Mouse (Mus musculus) cerebellum, adult 9-11 months (tissue): ENCODE measurements around the gene Bend3.
A peak's percentile ranks its signal among the peaks of the same experiment; 100 is the strongest.
"Not testable (repeated sequence)": the region's sequence is repeated elsewhere in the genome, so short reads cannot be mapped to it uniquely, and the experiment has no call there.

Experiments used
- DNase-seq: peaks from one replicate; pipeline ENCODE4 v3.0.0; 2022

Gene Bend3

GRCm38 (mm10) chr10:43480227-43480849 lies 1.7 kb downstream of the Bend3 start:
- DNase-seq, result no peak

GRCm38 (mm10) chr10:43481179-43481578 lies 2.5 kb downstream of the Bend3 start:
- DNase-seq, result no peak

GRCm38 (mm10) chr10:43482021-43482420 lies 3.4 kb downstream of the Bend3 start:
- DNase-seq, result no peak

- DNase-seq, result no peak
These were observed 4.9 kb downstream of the Bend3 start for GRCm38 (mm10) chr10:43483426-43483995.

GRCm38 (mm10) chr10:43485751-43486268 lies 7.2 kb downstream of the Bend3 start:
- no peak for DNase-seq

GRCm38 (mm10) chr10:43487441-43488010 lies 8.9 kb downstream of the Bend3 start:
- no peak for DNase-seq

- no peak for DNase-seq
These were observed 9.6 kb downstream of the Bend3 start for GRCm38 (mm10) chr10:43488258-43488657.

- DNase-seq, result no peak
These were observed 10.5 kb downstream of the Bend3 start for GRCm38 (mm10) chr10:43489139-43489538.

- no peak for DNase-seq
These were observed 10.9 kb downstream of the Bend3 start for GRCm38 (mm10) chr10:43489550-43489949.

GRCm38 (mm10) chr10:43490034-43490433 lies 11.4 kb downstream of the Bend3 start:
- no peak for DNase-seq

- no peak for DNase-seq
These were observed 12.2 kb downstream of the Bend3 start for GRCm38 (mm10) chr10:43490846-43491245.

GRCm38 (mm10) chr10:43502599-43502998 lies 24.0 kb downstream of the Bend3 start:
- DNase-seq, result peak; percentile 69

GRCm38 (mm10) chr10:43504291-43504690 lies 25.7 kb downstream of the Bend3 start:
- no peak for DNase-seq

GRCm38 (mm10) chr10:43507051-43507450 lies 28.4 kb downstream of the Bend3 start:
- no peak for DNase-seq

GRCm38 (mm10) chr10:43509228-43509627 lies 30.6 kb downstream of the Bend3 start:
- no peak for DNase-seq

GRCm38 (mm10) chr10:43512976-43513375 lies 34.3 kb downstream of the Bend3 start:
- no peak for DNase-seq

GRCm38 (mm10) chr10:43516992-43517660 lies 38.5 kb downstream of the Bend3 start:
- DNase-seq, result no peak

GRCm38 (mm10) chr10:43517836-43518235 lies 39.2 kb downstream of the Bend3 start:
- no peak for DNase-seq

GRCm38 (mm10) chr10:43518368-43518767 lies 39.7 kb downstream of the Bend3 start:
- no peak for DNase-seq

GRCm38 (mm10) chr10:43519977-43520376 lies 41.3 kb downstream of the Bend3 start:
- no peak for DNase-seq

- not testable (repeated sequence) for DNase-seq
These were observed 45.3 kb downstream of the Bend3 start, which contains the start of gene Gm9803 for GRCm38 (mm10) chr10:43523931-43524330. Gene Gm9803, plus strand, starts transcription at chr10:43524084.

- DNase-seq, result peak; percentile 24
These were observed 48.9 kb downstream of the Bend3 start for GRCm38 (mm10) chr10:43527283-43528269.
